Mouse (Mus musculus) intestine, embryonic 16.5 days (tissue): ENCODE measurements around the gene Pcgf6. TPM values are rescaled to one million over a fixed set of nuclear protein-coding genes. Genes with fewer than 3 reads are reported as not detected.
"Not testable (repeated sequence)": the region's sequence is repeated elsewhere in the genome, so short reads cannot be mapped to it uniquely, and the experiment has no call there.

Source experiments
- ATAC-seq: fragments of 200-750 bp; cut with Nextera tagmentation; 2 replicates; pipeline ENCODE4 v1.8.0; 2017; ENCODE audit warnings: moderate TSS enrichment, moderate library complexity
- H3K27ac ChIP-seq: fragments of 300-500 bp; sonication (generic); 2 replicates; pipeline ENCODE4 v1.5.1; 2014; ENCODE audit warnings: mild to moderate bottlenecking, low read length
- H3K27me3 ChIP-seq: fragments of 300-500 bp; sonication (generic); replicated peaks from 2 replicates; pipeline ENCODE4 v1.6.1; 2014; ENCODE audit warnings: low read length, control low read depth, mixed read lengths; ENCODE audit not compliant: control insufficient read depth, insufficient read depth
- H3K36me3 ChIP-seq: fragments of 300-500 bp; sonication (generic); 2 replicates; pipeline ENCODE4 v1.6.1; 2014; ENCODE audit warnings: low read length, control low read depth; ENCODE audit not compliant: control insufficient read depth, insufficient read depth
- H3K4me1 ChIP-seq: fragments of 300-500 bp; sonication (generic); 2 replicates; pipeline ENCODE4 v1.6.1; 2014; ENCODE audit warnings: low read length, control low read depth, mixed read lengths; ENCODE audit not compliant: control insufficient read depth, insufficient read depth
- H3K4me2 ChIP-seq: fragments of 300-500 bp; sonication (generic); 2 replicates; pipeline ENCODE4 v1.6.1; 2014; ENCODE audit warnings: low read depth, low read length, control low read depth
- H3K4me3 ChIP-seq: fragments of 300-500 bp; sonication (generic); 2 replicates; pipeline ENCODE4 v1.5.1; 2014; ENCODE audit warnings: mild to moderate bottlenecking, low read length
- H3K9ac ChIP-seq: fragments of 300-500 bp; sonication (generic); 2 replicates; pipeline ENCODE4 v1.6.1; 2014; ENCODE audit warnings: low read depth, low read length
- H3K9me3 ChIP-seq: fragments of 300-500 bp; sonication (generic); 2 replicates; pipeline ENCODE4 v1.6.1; 2016; ENCODE audit warnings: low read length, control low read depth; ENCODE audit not compliant: control insufficient read depth
- WGBS: fragments of 180-500 bp; shearing (Covaris S2); extraction: QIAGEN DNeasy Blood & Tissue Kit; methylation state at CpG from one replicate; pipeline ENCODE4 v1.1.7; 2014; 5-methylcytosine and 5-hydroxymethylcytosine counted together
- polyA plus RNA-seq: library from polyadenylated mRNA; unstranded; fragments of >200 nt; fragmentation: Nextera tagmentation; extraction: Ambion mirVana; gene quantifications from 2 replicates; pipeline ENCODE4 v1.2.1, GENCODE M21; 2015

The Pcgf6 gene
- polyA plus RNA-seq, 1 experiment from 2014 or later, result 16.7 TPM

DNA sequence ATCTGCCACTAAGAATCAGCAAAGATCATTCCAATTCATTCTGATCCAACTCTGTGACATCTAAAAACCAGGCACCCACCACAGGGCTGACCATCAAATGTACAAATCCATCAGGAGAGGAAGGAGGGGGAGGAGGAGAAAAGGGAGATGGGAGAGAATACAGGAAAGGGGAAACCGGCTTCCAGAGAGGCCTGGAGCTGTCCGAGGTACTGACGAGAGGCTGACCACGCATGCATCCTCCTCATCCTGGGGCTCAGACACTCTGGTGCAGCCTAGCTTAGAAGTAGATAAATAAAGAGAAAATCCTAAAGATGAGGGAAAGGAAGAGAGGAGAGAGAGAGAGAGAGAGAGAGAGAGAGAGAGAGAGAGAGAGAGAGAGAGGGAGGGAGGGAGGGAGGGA, 44.4 kb downstream of the Pcgf6 start:
- Histone ChIP-seq H3K27me3 (no peaks in the 10 kb centered on the region), H3K9me3 (0 out of 2 replicates have a peak, but pooled peaks cover 3% of the 10 kb centered on the region), H3K36me3 (no peaks in the 10 kb centered on the region), H3K4me3 (no peak overlapping the region), H3K9ac (no peak overlapping the region), H3K4me1 (no peaks in the 10 kb centered on the region), H3K27ac (no peak overlapping the region), H3K4me2 (no peak overlapping the region)
- no peak for ATAC-seq
- WGBS, result 0% methylated on average over 4 of the region's 4 CpGs

DNA sequence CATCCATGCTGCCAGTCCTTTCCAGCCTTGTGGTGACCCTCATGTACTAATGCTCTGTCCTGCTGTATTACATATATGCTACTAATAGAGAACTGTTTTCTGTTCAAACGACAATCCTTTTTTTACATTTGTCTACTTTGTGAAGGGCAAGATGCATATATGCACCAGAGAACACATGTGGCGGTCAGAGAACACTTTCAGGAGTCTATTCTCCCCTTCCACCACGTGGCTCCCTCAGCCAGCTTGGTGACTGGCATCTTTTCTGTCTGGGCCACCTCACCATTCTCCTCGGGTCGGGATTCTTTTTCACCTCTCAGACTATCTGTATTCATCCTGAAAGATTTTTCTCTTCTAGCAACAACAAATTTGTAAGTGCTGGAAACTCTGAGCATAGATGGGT, 44.8 kb downstream of the Pcgf6 start:
- no peaks in the 10 kb centered on the region for H3K36me3 ChIP-seq
- no peak overlapping the region for H3K9ac ChIP-seq
- ATAC-seq, result no peak
- 0 out of 2 replicates have a peak, but pooled peaks cover 3% of the 10 kb centered on the region for H3K9me3 ChIP-seq
- no peak overlapping the region for H3K4me2 ChIP-seq
- H3K27me3 ChIP-seq, result no peaks in the 10 kb centered on the region
- H3K4me1 ChIP-seq, result no peaks in the 10 kb centered on the region
- no peak overlapping the region for H3K4me3 ChIP-seq
- 58% methylated on average over 5 of the region's 5 CpGs for WGBS
- H3K27ac ChIP-seq, result no peak overlapping the region

DNA sequence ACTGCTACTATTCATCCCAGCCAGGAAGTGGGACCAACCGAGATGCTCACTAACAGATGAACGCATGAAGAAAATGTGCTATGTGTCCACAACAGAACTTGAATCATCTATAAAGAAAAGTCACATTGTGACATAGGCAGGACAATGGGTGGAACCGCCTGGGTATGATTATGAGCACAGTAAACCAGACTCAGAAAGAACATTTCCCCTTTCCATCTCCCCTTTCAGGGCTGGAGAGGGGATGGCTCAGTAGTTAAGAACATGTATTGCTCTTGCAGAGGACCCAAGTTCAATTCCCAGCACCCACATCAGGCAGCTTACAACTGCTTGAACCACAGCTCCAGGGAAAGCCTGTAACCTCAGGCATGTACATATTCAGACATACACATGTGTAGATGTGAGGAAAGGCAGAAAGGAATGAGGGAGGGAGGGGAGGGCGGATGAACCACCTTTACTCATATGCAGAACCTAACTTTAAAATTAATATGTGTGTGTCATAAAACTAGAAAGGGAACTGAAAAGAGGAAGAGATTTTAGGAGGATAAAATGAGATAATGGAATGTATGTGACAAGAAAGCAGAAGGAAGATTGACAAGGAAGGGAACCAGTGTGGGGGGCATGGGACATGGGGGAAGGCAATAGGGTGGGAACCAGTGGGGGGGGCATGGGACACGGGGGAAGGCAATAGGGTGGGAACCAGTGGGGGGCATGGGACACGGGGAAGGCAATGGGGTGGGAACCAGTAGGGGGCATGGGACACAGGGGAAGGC, 46.8 kb downstream of the Pcgf6 start:
- H3K27me3 ChIP-seq, result no peaks in the 10 kb centered on the region
- no peak overlapping the region for H3K4me3 ChIP-seq
- H3K36me3 ChIP-seq, result no peaks in the 10 kb centered on the region
- 78% methylated on average over 6 of the region's 6 CpGs for WGBS
- H3K27ac ChIP-seq, result no peak overlapping the region
- no peak overlapping the region for H3K9ac ChIP-seq
- 0 out of 2 replicates have a peak, but pooled peaks cover 3% of the 10 kb centered on the region for H3K9me3 ChIP-seq
- no peak overlapping the region for H3K4me2 ChIP-seq
- ATAC-seq, result no peak
- no peaks in the 10 kb centered on the region for H3K4me1 ChIP-seq

DNA sequence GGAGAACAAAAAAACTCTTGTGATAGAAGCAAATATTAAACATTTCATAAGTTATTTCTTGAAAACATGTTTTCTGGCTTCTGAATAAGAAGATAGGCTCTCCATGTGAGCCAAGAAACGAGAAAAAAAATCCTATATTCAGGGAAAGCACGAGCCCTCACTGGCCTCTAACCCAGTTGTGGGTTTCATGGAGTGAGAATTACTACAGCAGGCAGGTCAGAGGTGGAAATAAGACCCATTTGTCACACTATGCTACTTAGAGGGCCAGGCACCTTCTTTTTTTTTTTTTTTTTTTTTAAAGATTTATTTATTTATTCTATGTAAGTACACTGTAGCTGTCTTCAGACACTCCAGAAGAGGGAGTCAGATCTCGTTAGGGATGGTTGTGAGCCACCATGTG, 50.3 kb downstream of the Pcgf6 start:
- WGBS, result 81% methylated on average over 2 of the region's 3 CpGs
- not testable (repeated sequence) for H3K4me3 ChIP-seq, H3K27me3 ChIP-seq, ATAC-seq, H3K9me3 ChIP-seq, H3K36me3 ChIP-seq, H3K27ac ChIP-seq, H3K9ac ChIP-seq, H3K4me1 ChIP-seq, H3K4me2 ChIP-seq

DNA sequence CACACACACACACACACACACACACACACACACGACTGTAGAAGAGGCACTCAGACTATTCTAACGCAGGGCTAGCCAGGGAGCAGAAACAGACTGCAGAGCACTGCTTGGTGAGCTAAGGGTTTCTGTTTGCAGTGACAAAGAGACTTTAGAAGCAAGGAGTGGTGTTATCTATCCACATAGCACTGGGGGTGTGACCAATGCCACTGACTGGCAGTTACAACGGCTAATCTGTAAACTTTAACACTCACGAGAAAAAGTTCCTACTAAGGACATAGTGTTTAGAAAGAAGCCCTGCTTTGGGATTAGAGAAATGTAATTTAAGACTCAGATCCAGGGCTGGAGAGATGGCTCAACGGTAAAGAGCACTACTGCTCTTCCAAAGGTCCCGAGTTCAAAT, 51.0 kb downstream of the Pcgf6 start:
- Histone ChIP-seq H3K4me1 (no peaks in the 10 kb centered on the region), H3K4me3 (no peak overlapping the region), H3K27me3 (no peaks in the 10 kb centered on the region), H3K9ac (no peak overlapping the region), H3K27ac (no peak overlapping the region), H3K9me3 (no peaks in the 10 kb centered on the region), H3K36me3 (no peaks in the 10 kb centered on the region), H3K4me2 (no peak overlapping the region)
- no peak for ATAC-seq
- 61% methylated on average over 6 of the region's 6 CpGs for WGBS

DNA sequence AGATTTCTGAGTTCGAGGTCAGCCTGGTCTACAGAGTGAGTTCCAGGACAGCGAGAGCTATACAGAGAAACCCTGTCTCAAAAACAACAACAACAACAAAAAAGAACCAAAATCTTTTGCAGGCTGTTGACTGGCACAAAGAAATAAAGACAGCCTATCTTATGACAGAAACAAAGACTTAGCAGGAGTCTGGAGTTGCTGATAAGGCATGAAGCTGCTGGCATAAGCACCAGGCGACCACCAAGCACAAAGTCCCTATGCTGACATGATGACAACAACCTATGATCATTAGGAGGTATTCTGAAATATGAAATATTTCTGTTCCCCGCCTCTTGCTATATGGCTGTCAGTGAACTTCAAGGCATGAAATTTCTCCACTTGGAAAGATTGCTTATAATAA, 51.8 kb downstream of the Pcgf6 start:
- no peaks in the 10 kb centered on the region for H3K36me3 ChIP-seq
- no peaks in the 10 kb centered on the region for H3K27me3 ChIP-seq
- ATAC-seq, result no peak
- H3K4me3 ChIP-seq, result no peak overlapping the region
- no peak overlapping the region for H3K4me2 ChIP-seq
- H3K27ac ChIP-seq, result no peak overlapping the region
- WGBS, result 78% methylated on average over 4 of the region's 4 CpGs
- no peaks in the 10 kb centered on the region for H3K9me3 ChIP-seq
- no peak overlapping the region for H3K9ac ChIP-seq
- H3K4me1 ChIP-seq, result no peaks in the 10 kb centered on the region

DNA sequence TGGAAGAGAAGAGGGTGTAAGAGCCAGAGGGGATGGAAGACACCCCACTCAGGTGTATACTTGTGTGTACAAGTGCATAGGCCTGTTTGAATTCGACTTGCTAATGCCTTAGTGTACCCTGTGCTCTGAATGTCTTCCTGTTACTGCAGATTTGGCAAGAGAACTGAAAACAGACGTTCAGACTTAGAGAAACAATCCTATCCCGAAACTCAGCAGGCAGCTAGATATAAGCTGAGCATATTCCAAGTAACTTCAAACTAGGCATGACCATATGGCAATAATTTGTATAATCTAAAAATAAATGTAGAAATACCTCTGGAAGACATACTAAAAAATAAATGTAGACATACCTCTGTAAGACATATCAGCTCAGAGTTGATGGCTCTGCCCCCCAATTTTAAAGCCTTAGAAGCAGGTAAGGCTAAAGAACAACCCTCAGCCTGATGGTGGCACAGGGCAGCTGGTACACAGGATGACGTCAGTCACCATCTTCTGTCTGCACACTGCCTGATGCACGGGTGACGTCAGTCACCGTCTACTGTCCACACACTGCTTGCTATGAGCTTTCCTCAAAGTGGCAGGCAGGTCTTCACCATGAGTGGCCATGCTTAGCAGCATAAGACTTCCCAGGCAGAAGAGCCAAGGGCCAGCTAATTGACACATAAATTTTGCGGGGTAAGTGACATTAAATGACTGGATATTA, 52.4 kb downstream of the Pcgf6 start:
- Histone ChIP-seq H3K27me3 (no peaks in the 10 kb centered on the region), H3K27ac (no peak overlapping the region), H3K36me3 (no peaks in the 10 kb centered on the region), H3K4me2 (no peak overlapping the region), H3K9ac (no peak overlapping the region), H3K4me1 (no peaks in the 10 kb centered on the region), H3K9me3 (no peaks in the 10 kb centered on the region), H3K4me3 (no peak overlapping the region)
- no peak for ATAC-seq
- WGBS, result 77% methylated on average over 8 of the region's 8 CpGs

DNA sequence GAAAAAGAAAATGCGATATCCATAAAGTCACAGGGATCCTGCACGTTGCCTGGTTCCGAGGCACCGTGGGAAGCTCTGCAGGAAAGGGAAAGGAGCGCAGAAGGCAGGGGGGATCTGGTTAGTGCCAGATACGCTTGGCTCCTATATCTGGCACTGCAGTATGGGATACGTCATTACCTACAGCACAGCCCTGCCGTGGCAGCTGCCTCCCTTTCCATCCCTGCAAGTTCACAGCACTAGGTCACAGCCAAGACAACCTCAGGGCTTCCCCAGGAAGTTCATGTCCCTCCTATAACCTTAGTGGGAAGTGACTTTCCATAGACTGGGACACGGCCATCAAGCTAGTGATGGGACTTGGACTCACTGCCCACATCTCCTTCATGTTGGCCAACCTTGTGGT, 54.6 kb downstream of the Pcgf6 start:
- no peak overlapping the region for H3K27ac ChIP-seq

DNA sequence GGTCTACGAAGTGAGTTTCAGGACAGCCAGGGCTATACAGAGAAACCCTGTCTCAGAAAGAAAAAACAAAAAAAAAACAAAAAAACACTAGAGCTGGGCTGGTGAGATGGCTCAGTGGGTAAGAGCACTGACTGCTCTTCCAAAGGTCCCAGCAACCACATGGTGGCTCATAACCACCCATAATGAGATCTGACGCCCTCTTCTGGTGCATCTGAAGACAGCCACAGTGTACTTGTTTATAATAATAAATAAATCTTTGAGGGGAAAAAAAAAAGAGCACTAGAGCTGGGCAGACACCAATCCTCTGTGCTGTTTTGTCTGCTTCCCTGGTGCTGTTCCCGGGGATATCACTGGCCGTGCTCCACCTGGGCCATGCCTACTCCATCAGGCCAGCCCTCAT, 58.4 kb downstream of the Pcgf6 start:
- not testable (repeated sequence) for H3K4me3 ChIP-seq, H3K27me3 ChIP-seq, ATAC-seq, H3K4me1 ChIP-seq, H3K9ac ChIP-seq, H3K36me3 ChIP-seq, H3K27ac ChIP-seq, H3K9me3 ChIP-seq, H3K4me2 ChIP-seq
- 75% methylated on average over 4 of the region's 4 CpGs for WGBS

More for the DNA sequence above, 54.6 kb downstream of the Pcgf6 start:
- no peak overlapping the region for H3K4me3 ChIP-seq
- no peaks in the 10 kb centered on the region for H3K9me3 ChIP-seq
- no peaks in the 10 kb centered on the region for H3K27me3 ChIP-seq
- ATAC-seq, result no peak
- H3K4me2 ChIP-seq, result no peak overlapping the region
- H3K4me1 ChIP-seq, result no peaks in the 10 kb centered on the region
- H3K36me3 ChIP-seq, result no peaks in the 10 kb centered on the region
- WGBS, result 72% methylated on average over 9 of the region's 9 CpGs
- H3K9ac ChIP-seq, result no peak overlapping the region
